Mouse (Mus musculus): ENCODE data around the gene Col23a1.

Col23a1 gene

DNA sequence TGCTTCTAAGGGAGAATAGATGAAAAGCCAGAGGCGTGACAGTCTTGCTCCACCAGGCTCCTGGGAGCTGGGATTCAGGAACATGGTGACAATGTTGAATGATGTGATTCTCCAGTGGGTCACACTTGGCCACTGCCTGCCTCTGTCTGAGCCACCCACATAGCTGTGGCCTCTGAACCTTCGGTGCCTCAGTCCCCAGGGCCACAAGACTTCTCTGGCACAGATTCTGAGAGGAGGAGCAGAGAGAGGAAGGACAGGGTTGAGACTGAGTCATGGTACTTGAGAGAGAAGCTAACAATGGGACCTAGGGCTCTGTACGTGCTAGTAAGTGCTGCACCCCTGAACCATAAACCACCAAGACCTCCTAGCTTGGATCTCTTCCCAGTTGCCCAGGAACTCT, 141.6 kb downstream of the Col23a1 start:
- no peak for DNase-seq (ENCODE audit: low spot score in 2 of 2)

DNA sequence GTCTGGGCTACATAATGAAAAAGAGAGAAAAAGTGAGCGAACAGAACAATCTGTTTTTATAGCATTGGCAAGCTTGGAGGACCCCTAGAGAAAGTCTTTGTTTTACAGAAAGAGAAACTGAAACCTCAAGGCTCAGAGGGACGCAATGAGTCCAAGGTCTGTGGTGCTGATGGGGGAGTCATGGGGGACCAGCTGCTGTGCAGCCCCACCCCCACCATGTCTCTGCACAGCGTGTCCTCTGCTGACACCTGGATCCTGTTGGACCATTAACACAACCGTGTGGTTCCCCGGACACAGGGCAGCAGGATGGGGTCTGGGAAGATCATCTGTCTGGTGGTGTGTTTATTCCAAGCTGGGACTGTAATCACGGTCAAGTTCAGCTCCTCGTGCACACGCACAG, 142.2 kb downstream of the Col23a1 start:
- no peak for DNase-seq (ENCODE audit: low spot score in 2 of 2)

DNA sequence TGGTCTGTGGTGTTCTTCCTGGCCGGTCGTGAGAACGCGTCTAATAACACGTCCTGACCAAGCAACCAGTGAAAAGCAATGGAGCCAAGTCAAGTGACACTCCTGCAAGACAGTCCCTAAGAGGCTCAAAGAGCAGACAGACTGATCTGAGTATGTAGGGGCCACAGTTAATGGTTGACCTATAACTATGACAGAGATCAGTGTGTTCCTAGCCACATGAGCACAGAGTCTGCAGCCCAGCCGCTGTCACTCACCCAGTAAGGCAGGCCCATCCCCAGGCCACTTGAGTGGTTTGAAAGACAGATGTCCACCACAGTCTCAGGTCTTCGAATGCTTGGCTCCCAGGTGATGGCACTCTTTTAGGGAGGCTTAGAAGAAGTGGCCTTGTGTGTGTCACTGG, 152.3 kb downstream of the Col23a1 start:
- no peak for DNase-seq (ENCODE audit: low spot score in 2 of 2)

DNA sequence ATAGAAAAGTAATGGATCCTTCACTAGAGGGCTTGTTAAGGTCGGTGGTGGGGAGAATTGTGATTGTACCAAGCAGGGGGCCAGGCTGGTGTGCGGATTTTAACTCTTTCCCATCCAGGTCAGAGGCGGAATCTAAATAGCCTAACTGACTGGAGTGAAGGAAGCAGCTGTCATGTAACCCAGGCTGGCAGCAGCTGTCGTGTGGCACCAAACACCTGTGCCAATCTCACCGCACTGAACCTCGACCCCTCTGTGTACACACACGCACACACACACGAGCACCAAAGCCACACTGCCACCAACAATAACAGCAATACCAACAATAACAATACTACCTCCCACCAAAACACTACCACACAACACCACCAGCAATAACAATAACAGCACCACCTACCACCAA, 152.9 kb downstream of the Col23a1 start:
- DNase-seq (ENCODE audit: low spot score in 2 of 2), result no peak

DNA sequence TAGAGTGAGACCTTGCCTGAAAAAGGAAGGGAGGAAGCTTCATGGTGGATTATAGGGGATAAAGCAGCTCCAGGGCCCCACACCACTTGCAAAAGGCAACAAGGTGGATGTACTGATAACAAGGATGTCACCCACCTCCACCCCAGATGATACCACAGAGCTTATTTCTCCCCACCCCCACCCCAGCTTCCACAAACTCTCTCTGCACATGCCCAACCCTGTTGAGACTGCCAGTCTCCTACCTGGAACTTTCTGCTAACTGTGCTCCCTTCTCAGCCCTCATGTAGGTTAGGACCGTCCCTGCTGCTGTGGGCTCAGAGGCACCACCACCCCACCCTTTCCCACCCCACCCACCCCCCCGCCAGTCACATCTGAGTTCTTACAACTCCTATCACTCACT, 154.1 kb downstream of the Col23a1 start:
- no peak for DNase-seq (ENCODE audit: low spot score in 2 of 2)

DNA sequence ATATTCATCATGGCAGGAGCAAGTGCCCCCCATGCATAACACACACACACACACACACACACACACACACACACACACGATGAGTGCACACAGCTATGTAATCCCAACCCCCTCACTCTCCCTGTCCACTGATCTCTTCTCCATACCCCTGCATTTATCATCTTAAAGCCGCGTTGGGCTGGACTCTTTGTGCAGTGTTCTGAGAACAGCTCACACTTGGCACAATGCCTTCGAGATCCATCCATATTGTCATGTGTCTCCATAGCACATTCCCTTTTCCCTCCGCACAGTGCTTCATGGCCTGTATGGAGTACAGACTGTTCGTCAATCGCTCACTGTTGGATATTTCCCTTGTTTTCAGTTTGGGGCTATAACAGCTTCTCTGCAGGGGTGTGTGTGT, 154.9 kb downstream of the Col23a1 start:
- no peak for DNase-seq (ENCODE audit: low spot score in 2 of 2)

DNA sequence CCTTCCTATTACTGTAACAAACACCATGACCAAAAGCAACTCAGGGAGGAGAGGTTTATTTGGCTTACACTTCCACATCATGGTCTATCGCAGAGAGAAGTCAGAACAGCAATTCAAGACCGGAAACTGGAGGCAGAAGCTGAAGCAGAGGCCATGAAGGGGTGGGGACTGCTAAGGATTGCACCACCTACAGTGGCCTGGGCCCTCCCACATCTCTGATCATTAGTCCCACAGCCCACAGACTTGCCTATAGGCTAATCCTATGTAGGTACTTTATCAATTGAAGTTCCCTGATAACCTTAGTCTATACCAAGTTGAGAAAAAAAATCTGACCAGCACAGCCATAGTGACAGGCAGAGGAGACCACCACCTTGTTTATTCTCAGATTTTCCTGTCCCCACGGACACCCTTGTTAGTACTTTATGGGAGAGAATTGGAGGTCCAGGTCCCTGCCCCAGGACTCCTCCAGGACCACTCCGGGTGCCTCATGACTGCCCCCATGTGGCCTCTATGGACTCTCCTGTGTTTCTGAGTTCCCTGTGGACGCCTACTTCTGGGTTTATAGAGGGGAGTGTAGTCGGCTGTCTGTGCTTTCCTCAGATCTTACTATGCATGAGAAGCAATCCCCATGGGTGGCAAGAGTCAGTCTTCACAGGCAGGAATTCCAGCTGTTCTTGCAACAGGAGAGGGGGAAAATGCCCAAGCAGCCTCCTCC, 157.1 kb downstream of the Col23a1 start:
- peak in 1 of 2 experiments; percentile 9 for DNase-seq (ENCODE audit: low spot score in 2 of 2)

DNA sequence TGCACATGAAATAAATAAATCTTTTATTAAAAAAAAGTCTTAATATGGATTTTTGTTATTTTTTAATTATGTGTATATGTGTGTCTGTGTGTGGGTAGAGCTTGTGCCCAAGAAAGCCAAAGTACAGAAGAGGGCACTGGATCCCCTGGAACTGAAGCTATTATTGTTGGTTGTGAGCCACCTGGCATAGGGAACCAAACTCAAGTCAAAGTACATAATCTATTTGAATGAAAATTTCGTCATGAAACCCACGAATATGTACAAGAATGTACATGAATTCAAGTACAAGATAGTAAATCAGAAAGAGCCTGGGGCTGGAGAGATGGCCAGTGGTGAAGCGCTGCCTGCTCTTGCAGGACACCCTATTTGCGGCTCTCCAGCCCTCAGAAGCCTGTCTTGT, 158.5 kb downstream of the Col23a1 start:
- DNase-seq (ENCODE audit: low spot score in 2 of 2), result no peak

DNA sequence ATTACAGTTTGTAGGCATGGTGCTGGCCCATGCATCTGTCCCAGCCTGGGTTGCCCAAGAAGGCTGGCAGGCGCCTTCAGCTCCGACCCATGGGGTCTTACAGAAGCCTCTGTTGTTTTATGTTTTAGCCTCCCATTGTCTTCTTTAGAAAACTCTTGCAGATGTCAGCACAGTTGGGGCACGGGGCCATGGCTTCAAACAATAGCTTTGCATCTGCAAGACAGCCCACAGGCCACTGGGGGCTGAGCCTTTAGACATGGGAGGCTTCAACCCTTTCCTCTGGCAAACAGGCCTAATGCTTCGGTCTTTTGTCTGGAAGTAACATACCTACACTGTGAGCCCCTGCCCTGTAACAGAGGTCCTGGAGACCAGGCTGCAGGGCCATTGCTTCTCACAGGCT, 159.0 kb downstream of the Col23a1 start:
- no peak for DNase-seq (ENCODE audit: low spot score in 2 of 2)

DNA sequence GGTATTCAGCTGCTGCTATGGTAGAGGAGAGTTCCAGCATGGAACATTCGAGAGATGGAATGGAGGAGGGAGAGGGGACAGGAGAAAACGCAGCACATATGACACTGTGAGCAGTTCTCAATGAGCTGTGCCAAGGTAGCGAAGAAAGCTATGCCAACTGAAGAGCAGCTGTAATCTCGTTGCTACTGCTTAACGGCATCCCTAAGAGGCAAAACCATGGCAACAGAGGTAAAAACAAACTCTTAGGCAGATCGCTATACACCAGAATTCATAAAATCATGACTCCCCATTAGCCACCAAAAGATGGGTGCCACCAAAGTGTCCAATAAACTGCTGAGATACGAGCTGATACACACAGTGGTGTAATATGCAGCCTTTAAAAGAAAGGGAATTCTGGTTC, 160.2 kb downstream of the Col23a1 start:
- DNase-seq (ENCODE audit: low spot score in 2 of 2), result no peak

DNA sequence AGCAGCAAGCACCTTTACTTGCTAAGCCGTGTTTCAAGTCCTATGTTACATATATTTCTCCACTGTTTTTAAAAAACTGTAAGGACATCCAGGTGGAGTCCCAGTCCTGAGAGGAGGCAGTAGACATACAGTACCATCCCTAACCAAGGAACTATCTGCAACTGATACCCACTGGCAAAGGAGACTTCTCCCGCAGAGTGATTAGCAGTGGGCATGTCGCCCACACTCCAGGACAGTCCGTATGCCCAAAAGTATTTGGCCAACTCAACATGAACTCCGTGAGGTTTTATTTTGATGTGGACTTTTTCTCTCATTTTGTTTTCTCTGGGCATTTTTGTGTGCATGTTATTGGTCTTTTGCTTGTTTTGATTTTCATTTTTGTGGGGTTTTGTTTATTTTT, 161.6 kb downstream of the Col23a1 start:
- no peak for DNase-seq (ENCODE audit: low spot score in 2 of 2)

DNA sequence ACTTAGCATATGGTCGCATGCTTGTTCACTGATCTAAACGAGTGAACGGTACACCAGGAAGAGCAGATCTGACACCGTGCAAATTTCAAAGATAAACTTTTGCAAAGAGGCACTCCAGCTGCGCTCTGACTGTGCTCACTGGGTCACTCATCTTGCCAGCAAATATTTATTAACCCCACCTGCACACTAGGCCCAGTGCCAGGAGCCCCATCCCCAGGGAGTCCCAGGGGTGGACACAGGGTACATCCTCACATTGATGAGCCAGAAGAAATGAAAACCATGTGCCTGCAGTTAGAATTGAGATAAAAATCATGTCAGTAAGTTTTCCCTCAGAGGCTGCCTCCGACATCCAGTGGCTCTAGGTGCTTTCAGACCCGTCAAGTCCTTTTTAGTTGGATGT, 162.2 kb downstream of the Col23a1 start:
- DNase-seq (ENCODE audit: low spot score in 2 of 2), result no peak

DNA sequence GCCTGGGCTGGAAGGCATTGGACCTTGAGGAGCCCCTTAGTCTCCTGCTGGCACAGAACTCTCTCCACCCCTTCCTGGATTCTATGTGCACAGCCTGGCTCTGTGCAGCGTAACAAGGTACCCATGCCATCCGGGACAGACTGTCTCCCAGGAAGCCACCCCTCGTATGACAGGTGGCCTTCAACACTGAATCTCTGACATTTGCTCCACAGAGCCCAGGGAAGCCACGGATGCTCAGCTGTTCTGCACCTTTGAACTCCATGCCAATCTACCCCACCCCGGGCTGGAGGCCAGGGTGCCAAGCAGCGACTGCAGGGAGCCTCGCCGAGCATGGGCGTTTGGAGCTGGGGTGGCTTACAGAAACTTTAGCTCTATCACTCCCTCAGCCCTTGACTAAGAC, 164.0 kb downstream of the Col23a1 start:
- DNase-seq (ENCODE audit: low spot score in 2 of 2), result no peak

DNA sequence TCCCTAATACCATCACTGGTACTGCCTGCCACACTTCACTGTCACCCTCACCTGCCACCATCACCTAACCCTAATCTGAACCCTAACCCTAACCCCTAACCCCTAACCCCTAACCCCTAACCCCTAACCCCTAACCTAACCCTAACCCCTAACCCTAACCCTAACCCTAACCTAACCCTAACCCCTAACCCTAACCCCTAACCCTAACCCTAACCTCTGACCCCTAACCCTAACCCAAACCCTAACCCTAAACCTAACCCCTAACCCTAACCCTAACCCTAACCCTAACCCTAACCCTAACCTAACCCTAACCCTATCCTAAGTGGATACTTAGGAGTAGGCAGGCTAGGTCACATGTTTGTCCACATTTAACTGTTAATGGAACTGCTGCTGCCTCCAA, 165.8 kb downstream of the Col23a1 start:
- no peak for DNase-seq (ENCODE audit: low spot score in 2 of 2)

DNA sequence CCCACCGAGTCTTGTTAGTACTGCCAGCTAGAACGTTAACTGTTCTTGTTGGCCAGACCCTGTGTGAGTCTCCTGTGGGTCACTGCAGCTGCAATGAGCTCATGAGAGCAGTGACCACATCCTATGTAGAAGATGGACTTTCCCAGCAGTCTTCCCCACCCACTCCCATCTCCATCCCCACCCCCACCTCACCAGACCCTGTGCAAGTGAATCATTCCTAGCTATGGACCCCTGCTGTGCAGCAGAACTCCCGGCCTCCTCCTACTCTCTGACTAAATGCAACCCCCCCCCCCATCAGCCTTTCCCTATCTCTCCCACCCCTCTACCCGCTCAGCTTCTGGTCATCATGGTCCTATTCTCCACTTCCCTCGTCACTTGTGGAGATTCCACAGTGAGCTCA, 167.9 kb downstream of the Col23a1 start:
- DNase-seq (ENCODE audit: low spot score in 2 of 2), result no peak

DNA sequence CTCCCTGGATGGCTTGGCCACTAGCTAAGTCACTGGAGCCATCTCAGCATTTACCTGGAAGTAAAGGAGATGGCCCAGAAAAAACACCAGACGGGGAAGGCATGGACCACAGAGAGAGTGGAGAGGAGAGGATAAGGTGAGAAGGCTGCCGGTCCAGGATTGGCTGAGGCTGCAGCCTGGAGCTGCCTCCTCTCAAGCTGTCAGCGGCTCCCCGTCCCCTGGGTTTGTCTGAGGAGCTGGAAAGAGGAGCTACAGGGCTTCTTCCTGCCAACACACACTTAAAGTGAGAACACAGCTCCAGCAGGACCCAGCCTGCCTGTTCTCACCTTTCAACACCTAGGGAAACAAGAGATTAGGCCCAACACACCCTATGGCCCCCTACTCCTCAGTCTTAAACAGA, 168.9 kb downstream of the Col23a1 start:
- DNase-seq (ENCODE audit: low spot score in 2 of 2), result no peak

DNA sequence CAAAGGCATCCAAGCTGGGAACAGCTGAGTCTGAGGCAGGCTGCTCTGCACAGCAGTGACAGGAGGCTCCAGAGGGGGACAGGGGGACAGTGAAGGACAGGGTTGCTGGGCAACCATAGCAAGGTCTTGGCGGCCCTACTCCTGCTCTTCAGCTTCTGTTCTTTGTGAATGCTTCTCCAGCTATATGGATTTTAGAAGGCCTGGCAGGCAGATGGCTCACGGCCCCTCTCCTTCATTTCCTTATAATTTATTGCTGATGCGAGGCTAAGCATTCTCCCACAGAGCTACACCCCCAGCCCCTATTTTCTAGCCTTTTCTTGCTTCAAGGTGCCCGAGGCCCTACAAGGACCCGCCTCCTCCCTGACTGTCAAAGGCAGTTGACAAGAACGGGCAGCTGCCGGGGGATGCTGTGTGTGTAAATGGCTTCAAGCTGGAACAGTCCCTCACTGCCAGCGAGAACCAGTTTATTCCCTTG, 169.9 kb downstream of the Col23a1 start:
- no peak for DNase-seq (ENCODE audit: low spot score in 2 of 2)

DNA sequence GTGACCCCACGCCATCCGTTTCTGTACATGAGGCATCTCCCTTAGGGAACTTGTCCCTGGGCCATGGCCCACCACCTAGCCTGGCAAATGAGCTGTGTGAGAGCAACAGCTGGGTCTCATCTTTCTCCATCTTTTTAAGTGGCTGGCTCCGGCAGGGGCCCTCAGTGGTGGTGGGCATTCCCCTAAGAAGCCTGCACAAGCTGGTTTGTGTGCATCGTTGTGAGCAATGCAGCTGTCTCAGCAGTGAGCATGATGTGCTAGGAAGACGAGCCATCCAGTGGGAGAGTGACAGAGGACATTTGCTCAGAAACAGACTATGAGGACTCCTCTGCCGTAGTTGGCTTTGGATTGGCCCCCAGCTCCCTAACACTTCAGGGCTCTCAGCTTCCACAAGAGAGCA, 179.0 kb downstream of the Col23a1 start:
- no peak for DNase-seq (ENCODE audit: low spot score in 2 of 2)

DNA sequence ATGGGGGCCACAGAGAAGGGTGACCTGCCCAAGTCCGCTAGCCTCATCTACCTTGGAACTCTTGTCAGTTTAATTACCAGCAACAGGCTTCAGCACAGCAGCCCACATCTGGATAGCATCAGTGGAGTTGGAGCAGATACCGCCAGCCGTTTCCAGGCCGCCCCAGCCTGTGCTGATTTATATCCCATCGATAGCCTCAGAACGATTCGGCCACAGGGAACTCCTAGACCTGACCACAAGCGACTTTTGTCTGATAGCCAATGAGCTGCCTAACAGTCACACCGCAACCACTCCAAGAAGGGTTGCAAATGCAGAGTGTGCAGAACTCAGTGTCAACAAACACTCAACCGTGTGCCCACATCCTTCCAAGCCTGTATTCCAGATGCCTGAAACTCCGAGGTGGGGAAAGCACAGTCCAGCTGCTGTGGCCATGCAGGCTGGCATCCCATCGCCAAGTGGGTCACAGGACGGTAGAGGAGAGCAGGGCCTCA, 179.7 kb downstream of the Col23a1 start:
- DNase-seq (ENCODE audit: low spot score in 2 of 2), result no peak

DNA sequence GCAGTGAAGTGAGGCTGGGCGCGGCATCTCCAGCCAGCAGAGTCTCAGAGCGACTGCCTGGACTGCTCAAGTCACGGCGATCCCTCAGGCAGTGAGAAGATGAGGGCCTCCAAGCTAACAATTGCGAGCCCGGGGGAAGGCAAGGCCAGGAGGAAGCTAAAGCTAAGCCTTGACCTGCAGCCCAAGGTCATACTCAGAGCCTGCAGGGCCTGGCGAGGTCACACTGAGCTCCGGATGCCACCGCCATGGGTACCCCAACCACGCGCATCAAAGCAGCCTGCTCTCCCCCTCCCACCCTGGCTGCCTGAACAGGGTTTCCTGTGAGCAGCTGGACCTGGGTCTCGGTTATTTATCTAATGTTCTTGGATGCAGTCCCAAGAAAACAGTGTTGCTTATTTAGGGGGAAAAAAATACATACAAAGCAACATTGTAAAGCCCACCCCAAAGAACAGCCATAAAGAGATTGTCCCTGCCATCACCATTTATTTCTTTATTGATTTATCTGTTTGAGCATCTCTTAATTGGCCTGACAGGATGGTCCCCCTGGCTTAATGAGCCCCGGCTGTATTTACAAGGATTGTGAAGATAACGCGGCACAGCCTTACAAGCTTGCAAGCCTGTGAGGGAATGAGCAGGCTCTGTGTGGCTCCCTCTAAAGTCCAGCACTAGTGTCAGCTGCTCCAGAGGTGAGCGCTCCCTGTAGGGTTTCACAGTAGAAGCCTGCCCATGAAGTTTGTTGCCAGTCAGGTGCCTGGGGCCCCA, 180.8 kb downstream of the Col23a1 start:
- DNase-seq (ENCODE audit: low spot score in 2 of 2), result no peak

DNA sequence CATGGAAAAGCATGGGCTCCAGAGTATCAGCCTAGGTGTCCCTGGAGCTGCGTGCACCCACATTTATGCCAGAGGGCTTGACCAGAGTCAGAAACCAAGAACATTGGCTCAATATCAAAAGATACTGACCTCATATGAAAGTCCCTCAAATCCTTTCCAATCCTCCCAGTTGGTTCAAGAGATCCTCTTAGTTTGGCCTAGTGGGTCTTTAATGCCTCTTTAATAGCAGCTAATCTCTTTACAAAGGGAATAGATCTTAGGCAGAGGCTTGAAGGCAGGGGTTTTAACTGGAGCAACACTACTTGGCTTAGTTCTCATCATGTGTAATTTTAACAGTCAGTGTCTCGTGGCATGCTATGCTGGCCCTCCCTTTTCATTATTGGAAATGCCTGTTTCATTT, 184.0 kb downstream of the Col23a1 start:
- no peak for DNase-seq (ENCODE audit: low spot score in 2 of 2)

DNA sequence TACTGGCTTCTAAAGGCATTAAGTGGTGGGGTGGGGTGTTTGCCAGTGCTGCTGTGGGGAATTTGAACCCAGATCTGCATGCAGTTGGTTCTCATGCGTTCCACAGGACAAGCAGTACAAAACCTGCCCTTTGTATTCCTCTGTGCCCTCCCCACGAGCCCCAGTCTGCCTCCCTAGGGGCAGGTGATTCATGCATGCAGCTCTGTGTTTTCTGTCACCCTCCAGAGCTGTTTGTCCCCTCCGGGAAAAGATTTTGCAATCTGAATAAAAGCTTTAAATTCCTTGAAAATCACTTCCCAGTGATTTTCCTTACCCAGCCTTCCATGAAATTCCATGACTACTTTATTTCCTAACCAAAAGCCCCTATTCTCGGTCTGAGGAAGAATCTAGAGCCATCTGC, 186.8 kb downstream of the Col23a1 start:
- no peak for DNase-seq (ENCODE audit: low spot score in 2 of 2)

DNA sequence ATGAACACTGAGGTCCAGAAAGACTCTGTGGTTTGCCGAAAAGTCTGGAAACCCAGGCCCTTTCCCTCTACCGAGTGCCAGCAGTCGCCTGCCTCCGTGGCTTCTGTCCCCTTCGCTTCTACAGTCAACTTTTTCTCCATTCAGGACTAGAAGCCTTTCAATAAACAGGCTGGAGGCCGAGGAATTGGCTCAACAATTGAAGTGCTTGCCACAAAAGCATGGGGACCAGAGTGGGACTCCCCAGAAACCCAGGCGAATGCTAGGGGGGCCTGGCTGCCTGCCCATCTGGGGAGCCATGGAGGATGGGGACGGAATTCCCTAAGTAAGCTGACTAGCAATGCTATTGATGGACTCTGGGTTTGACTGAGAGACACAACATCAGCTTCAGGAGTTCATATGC, 187.9 kb downstream of the Col23a1 start:
- no peak for DNase-seq (ENCODE audit: low spot score in 2 of 2)

Data from thymus, postnatal 10 days (tissue).